Mouse (Mus musculus): ENCODE results near the gene Samd4b.
"Not testable (repeated sequence)": the region's sequence is repeated elsewhere in the genome, so short reads cannot be mapped to it uniquely, and the experiment has no call there.

Samd4b gene

DNA sequence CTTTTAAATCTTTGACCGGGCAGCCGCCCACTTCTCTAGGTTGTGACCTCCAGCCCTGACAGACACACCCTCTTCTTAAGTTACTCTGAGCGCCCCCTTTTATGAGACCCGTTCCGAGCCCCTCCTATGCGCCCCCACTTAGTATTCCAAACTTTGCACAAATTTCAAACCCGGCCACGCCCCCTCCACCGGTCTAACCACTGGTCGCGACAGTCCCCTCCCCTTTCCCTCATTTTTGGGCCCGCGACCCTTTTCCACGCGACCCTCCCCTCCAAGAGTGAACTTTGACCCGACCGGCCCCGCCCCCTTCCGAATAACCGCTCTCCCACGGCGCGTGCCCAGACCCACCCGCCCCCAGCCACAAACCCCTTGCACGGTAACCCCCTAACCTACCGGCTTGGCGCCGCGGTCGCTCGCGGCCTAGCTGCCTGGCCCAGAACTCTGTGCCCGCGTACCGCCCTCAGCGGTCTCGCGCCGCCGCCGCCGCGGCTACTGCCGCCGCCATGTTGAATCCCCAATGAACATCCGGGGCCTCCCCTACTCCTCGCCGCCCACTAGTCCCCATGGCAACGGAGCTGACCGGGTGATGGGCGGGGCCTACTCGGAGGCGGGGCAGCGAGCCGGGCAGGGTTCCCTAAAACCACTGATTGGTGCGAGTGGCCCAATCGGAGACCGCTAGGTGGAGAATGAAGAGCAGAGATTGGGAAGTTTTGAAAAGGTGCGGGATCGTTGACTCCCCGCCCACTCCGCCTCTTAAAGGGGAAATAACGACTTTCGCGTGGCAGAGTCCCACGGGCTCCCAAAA, at the start of gene Samd4b, which contains the start of gene Pak4:
TSS of gene Samd4b (minus strand) at position 503 of the 805 bp plus-strand sequence.
TSS of gene Pak4 (minus strand) at position 544 of the 805 bp plus-strand sequence.
- DNase-seq (ENCODE audit: low read depth, low spot score), result peak; percentile 96

DNA sequence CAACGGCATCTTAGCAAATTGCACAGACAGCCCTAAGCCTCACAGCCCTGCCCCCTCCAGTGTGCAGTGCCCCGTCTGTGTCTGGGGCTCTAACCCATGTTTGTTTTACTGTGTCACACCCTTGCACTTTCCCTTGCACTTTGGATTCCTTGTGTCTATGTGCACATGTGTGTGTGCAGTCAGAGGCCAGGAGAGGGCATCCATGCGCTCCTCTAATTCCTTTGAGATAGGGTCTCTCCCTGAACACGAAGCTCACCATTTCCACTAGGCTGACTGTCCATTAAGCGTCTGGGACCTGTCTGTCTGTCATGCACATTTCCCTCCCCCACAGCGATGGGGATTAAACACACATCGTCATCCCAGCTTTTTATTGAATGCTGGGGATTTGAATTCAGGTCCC, 49.1 kb upstream of the Samd4b start:
- no peak for DNase-seq (ENCODE audit: low read depth, low spot score)

DNA sequence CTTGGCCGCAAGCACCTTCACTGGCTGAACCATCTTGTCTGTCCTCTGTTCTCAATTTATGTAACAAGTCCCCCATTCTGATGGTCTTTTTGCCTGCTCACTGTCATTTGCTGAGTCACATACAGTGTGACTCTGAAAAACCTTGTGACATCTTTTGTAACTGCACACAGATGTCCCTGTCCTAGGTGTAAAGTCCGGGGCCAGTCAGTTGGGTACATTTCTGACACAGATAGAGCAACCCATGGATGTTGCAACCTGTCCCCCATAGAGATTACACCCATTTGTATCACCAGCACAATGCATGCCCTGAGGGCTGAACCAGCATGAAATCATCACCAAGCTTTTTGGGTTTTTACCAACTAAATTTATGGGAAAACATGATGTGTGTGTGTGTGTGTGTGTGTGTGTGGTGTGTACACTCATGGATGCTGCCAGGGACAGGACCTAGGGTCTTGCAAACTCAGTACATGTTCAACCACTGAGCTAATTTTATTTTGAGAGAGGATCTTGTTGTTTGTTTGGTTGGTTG, 48.1 kb upstream of the Samd4b start:
- no peak for DNase-seq (ENCODE audit: low read depth, low spot score)

DNA sequence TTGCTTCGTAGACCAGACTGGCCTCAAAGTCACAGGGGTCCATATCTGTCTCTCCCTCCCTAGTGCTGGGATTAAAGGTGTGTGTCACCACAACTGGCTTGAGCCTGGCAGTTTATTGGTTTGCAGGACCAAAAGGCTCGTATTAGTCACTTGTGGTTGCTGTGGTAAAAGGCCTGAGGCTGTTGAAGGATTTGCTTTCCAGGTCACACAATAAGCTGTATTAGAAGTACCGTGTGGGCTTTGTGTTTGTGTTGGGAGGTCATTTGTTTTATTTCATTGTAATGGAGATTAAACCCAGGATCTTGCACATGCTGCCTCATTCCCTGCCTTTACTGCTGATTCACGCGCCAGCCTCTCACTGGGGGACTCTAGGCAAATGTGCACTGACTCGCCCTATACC, 47.4 kb upstream of the Samd4b start:
- no peak for DNase-seq (ENCODE audit: low read depth, low spot score)

DNA sequence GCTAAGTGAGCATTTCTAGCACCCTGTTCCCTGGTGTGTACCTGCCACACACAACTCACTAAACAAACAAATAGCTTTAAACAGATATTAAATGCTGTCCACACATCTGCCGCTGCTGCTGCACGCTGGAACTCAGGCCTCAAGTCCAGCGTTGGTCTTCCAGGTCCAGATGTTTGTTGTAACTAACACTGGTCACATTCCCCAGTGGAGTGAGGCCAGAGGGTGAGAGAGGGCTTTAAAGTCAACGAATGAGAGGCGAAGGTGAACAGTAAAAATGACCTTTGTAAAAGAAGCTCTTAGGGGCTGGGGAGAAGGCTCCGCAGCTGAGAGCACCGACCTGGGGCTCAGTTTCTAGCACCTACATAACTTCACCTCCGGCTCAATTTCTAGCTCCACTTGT, 43.6 kb upstream of the Samd4b start:
- DNase-seq (ENCODE audit: low read depth, low spot score), result no peak

DNA sequence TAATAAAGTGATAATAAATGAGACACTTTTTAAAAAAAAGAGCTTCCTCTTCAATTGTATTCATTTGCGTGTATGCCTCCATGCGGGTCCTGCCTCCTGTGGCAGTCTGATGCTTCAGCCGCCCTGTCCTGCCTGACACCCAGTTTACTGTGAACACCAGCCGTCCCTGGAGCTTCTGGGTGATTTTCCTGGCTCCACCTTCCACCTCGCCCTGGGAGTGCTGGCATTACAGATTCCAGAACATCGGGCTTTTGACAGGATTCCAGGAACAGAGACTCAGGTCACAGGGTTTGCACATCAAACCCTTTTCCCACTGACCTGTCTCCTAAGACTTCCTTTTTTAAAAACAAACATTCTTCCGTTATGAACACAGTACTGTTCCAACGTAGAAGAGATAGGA, 39.6 kb upstream of the Samd4b start:
- no peak for DNase-seq (ENCODE audit: low read depth, low spot score)

DNA sequence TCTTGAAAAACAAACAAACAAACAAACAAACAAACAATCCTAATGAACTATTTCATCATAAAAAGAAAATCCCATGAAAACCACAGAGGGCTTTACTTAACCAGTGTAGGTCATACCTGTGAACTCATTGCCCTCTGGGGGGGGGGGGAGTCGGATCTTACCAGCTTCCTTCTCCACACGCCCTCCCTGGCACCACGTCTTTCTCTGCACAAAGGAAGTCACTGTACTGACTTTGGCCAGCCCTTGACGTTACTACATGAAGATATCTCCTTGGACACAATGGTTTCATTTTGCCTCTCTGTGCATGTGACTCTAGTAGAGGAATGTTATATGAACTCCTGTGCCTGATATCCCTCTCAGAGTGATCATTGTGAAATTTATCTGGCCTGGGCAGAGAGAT, 36.2 kb upstream of the Samd4b start:
- DNase-seq (ENCODE audit: low read depth, low spot score), result no peak

DNA sequence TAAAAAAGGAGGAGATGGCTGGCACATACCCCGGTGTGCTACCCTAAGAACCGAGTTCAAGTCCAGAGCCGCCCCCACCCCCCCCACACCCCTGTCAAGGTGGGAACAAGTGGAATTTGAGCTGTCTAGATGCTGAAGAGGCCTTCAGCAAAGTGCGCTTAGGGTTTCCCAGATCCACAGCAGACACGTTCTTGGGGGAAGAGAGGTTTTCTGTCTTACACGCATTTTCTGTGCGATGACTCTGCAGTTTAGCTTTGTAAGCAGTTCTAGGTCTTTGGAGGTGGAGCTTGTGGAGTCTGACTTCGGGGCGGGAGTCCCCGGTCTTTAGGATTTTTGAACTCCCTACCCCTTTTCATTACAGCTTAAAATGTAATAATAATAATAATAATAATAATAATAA, 33.1 kb upstream of the Samd4b start, which contains the start of gene Acp7:
TSS of gene Acp7 (minus strand) at position 260 of the 400 bp plus-strand sequence.
- DNase-seq (ENCODE audit: low read depth, low spot score), result no peak

DNA sequence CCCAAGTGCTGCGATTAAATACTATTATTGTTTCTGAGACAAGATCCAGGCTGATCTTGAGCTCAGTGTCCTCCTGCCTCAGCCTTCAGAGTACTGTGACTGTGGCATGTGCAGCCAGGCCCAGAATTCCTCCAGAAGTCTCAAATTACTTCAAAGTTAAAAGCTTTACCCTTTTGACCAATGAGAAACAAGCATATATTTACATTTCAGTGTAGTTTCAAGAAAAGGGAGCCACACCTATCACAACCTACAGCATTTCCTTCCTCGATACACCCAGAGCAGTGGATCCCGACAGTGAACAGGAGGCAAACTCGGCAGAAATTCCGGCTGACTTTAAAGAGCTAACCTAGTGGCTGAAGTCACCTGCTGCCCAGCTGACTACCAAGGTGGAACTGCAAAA, 26.8 kb upstream of the Samd4b start:
- no peak for DNase-seq (ENCODE audit: low read depth, low spot score)

DNA sequence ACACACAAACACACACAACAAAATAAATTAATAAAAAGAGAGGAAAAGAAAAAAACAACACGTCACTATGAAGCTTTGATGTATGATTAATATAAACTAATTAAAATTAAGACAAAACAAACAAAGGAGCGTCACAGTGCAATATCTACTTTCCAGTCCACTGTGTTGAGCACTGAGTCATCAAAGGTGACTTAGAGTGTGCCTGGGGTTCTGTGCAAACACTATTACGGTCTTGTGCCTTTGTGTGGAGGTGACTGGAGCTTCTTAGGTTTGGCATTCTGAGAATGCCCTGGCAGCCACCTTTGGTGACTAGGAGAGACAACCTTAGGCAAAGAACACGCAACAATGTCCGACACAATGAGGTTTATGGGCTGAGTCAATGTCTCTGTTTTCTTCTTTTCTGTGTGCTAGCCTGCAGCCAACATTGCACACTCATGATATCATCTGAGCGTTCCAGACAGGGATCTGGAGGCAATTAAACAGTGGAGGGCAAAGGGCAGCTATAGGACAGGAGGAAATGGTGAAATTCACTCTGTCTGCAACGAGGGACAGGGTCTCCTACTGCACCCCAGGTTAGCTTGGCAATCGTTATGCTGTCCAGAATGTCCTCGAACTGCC, 21.3 kb upstream of the Samd4b start:
- no peak for DNase-seq (ENCODE audit: low read depth, low spot score)

DNA sequence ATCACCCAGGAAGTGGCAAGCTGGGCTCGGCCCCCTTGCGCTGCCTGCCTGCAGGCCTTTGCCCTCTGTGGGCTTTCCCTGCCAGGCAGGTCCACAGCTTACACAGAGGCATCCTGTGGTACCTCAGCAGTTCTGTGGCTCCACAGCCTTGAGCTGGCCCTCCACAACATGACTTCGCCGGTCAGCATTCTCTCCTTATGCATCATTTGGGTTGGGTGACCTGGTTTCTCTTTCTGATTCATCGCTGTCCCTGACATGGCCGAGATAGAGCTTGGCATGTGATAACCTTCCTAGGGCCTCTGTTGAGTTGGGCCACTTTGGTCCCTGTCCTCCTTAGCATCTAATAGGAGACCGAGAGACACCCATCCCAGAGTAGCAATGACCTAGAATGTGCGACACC, 8.0 kb upstream of the Samd4b start:
- DNase-seq (ENCODE audit: low read depth, low spot score), result no peak

DNA sequence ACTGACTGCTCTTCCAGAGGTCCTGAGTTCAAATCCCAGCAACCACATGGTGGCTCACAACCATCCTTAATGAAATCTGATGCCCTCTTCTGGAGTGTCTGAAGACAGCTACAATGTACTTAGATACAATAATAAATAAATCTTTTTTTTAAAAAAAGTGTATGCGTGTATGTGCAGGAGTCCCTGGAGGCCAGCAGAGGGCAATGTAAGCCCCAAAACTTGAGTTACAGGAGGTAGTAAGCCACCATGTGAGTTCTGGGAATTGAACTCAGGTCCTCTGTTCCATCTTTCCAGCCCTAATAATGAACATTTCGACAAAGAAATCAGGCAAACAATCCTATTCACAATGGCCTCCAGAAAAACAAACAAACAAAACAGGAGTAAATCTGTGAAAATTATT, 5.8 kb upstream of the Samd4b start:
- DNase-seq (ENCODE audit: low read depth, low spot score), result not testable (repeated sequence)

DNA sequence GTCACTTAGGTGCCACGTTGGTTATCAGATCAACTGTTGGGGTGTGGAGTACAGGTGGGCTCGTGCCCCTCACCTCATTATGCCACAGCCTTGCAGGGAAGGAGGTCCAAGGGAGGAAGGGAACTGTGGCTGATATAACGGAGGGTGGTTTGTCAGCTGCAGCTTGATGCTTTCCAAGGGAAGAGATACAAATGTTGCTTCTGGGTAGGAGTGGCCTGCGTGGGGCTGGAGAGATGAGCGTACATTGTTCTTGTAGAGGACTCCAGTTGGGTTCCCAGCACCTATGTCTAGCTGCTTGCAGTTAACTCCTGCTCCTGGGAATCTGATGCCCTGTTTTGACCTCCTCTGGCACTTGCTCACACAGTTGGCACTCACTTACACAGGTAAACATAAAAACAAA, 5.2 kb upstream of the Samd4b start:
- no peak for DNase-seq (ENCODE audit: low read depth, low spot score)

DNA sequence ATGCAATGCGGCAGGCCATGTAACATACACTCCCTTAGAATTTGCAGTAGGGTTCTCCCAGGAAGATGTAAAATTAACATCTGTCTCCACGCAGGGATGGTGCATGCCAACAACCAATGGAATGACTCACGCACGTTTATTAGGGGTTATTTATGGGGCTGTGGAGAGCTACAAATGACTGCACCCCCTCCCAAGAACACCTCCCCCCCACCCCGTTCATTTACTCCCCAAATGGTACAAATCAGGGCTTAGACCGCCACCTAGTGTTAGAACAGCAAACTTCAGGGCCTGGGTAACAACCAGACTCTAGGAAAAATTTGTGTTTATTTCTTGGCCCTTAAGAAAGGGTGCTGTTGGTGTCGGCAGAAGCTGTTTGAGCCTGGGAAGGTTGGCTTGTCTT, 3.7 kb upstream of the Samd4b start:
- DNase-seq (ENCODE audit: low read depth, low spot score), result no peak

DNA sequence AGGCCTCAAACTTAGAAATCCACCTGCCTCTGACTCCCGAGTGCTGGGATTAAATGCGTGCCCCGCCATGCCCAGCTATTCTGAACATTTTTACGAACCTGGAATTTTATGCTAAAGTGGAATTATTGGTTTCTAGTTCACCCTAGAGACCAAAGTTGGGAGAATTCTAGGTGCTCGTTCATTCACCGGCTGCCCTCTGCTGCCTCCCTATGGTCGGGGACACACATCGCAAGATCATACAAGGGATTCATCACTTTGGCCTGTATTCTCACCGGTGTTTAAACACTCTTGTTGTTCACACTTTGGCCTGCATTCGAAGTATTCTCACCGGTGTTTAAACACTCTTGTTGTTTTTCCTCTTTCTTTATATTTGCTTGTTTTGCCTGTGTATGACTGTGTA, 3.1 kb upstream of the Samd4b start:
- no peak for DNase-seq (ENCODE audit: low read depth, low spot score)

DNA sequence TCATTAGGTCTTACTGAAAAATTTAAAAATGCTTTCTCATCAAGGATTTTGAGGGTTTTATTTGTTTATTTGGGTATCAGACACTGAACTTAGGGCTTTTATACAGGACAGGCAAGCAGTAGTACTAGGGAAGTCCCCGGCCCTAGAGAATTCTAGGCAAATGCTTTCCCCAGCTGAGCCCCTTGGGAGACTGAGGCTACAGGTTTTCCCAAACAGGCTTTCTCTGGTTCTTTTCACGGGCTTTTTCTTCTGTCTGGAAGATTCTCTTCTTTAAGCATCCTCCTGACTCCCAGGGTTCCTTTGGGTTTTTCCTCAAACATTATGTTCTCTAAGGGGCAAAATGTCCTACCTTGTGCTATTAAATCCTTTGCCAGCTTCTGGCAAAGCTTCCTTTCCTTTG, 1.0 kb upstream of the Samd4b start:
- DNase-seq (ENCODE audit: low read depth, low spot score), result no peak

DNA sequence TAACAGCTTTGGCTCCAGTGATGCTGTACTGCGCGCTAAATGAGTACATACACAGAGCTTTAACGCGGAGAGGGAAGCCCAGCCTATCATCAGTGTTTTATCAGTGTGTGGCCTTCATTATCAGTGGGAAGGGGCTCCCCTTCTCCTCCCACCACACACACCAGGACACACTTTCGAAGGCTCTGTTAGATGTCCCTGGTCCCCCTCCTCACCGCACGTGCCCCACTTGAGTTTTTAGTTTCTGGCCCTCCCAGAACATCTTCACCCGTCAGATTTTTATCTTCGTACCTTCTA, 720 bp downstream of the Samd4b start:
- no peak for DNase-seq (ENCODE audit: low read depth, low spot score)

DNA sequence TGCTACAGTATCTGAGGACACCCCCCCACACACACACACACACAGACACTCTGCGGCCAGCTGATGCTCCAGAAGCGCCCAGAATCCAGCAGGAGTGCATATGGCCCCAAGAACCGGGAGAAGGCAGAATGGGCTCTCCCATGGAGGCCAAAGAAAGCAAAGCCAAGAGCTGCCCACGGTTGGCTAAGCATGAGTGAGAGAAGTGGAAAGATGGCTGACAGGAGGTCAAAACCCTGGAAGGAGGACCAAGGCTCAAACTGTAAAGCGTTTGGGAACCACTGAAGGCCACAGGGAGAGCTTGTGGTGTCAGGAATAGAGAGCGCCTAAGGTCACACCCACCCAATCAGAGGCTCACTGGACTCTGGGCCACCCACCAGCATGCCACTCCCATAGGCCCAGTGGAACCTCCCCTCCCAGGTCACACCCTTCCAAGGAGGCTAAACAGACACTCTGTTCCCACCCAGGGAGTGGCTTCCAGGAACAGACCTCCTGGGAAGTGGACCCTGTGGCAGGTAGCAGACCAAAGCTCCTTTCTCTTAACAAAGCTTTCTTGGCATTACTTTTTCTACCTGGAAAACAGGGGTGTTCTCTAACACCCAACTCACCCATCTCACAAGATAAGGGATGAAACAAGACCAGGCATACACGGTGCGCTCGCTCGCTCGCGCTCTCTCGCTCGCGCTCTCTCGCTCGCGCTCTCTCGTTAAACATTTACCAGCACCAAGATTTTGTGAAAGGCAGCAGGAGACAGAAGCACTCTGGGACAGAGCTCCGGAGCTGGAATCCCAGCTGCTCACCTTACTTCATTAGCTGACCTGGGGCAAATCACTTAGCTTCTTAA, 1.3 kb downstream of the Samd4b start:
- DNase-seq (ENCODE audit: low read depth, low spot score), result no peak

DNA sequence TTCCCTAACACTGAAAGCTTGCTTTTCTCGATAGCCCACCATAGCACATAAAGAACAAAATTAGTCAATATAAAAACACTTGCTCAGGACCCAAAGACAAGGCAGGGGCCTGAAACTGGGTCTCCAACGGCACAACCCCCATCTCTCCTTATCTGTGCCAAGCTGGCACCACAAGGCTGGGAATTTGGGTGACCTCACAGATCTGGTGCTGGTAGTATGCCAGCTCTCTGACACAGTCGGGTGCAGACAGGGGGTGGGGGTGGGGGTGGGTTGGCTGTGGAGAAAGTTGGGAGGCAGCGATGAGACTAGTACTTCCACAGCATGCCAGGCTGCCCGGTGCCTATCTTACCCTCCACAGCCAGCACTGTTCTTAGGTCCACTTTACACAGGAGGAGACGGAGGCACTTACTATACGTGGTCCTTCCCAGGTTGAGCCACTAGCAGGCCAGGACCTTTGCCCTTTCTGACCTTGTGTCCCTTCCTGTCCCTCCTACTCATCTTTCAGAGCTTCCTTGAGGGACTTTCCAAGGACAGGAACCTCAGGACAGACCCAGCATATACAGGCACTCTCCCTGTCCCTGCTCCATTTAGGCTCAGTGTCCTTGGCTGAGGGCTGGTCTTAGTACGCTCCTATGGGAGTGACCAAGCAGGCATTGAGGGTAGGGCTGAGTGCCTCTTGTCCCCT, 2.1 kb downstream of the Samd4b start:
- DNase-seq (ENCODE audit: low read depth, low spot score), result no peak

DNA sequence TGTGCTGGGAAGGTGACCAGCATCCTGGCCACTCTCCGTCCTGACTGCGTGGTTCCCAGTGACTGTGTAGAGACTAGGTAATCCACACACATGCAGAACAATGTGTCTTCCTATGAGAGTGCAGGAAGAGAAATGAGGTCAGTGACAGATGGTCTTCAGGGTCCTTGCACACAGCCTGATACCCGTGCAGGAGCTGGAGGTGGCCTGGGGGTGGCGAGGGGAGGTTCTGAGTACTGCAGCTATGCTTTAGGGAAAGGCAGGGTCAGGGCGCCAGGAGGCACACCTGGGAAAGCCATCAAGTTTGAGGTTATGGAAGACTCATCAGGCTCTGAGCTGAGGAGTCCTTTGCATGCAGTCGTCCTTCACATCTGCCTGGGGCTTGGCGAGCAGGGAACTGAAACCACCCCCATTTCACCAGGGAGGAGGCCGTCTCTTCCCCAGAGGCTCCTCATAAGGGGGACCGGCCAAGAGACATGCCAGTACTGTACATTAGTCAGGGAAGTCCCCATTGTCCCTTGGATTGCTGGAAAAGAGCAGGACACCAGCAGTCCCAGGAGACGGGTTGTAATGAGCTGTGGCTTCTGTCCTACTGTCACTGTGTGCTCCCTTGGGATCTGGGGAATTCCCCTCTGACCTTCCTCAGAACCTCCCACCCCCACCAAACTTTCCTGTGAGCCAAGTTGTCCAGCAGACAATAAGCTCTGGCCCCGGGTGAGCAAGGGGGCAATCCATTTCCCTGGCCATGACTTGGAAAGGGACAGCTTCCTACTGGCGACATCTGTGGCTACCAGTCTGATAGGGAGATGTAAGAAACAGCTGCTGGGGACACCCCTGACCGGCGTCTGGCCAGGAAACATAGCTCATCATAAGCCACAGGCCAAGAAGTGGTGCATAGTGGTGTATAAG, 4.5 kb downstream of the Samd4b start:
- no peak for DNase-seq (ENCODE audit: low read depth, low spot score)

DNA sequence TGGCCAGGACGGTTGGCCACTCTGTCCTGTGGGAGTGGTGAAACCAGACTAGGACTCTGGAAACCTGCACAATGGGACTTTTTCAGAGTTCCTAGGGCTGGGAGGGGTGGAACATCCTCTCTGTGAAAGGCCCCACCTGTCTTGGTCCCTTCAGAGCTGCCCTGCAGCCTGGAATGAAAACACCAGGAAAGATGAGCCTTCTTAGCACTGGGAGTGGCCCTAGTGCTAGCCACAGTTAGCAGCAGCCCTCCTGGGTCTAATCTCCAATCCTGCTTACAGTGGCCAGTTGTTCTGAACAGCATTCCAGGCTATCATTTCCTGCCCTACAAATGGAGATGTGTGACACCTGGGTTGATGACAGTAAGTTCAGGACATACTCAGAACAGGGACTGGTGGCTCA, 6.1 kb downstream of the Samd4b start:
- no peak for DNase-seq (ENCODE audit: low read depth, low spot score)

Measured in embryo, embryonic 11.5 days (tissue).